Mouse (Mus musculus): Measurements from ENCODE around the gene Sergef. TPM values are rescaled to one million over a fixed set of nuclear protein-coding genes. Genes with fewer than 3 reads are reported as not detected.

Gene Sergef
- polyA plus RNA-seq, 2 experiments: 3.3 to 5.5 TPM

GRCm38 (mm10) chr7:46521794-46522193, 117.8 kb downstream of the Sergef start:
- H3K27me3 ChIP-seq (ENCODE audit: control insufficient read depth, insufficient read depth, low read length): no peaks in the 10 kb centered on the region
- no peaks in the 10 kb centered on the region for H3K9me3 ChIP-seq (ENCODE audit: control insufficient read depth, low read length)
- no peak overlapping the region for H3K9ac ChIP-seq (replicated peaks)
- H3K4me1 ChIP-seq (replicated peaks; ENCODE audit: control insufficient read depth in 2 of 2, insufficient read depth in 2 of 2, low read length in 1 of 2): no peaks in the 10 kb centered on the region
- WGBS (ENCODE audit: insufficient replicate concordance): 72% methylated on average over 17 of the region's 17 CpGs
- TF ChIP-seq CTCF (IDR thresholded peaks at IDR 0.05; ENCODE audit: low read depth): no peak
- TF ChIP-seq EP300 (IDR thresholded peaks at IDR 0.05; ENCODE audit: low read depth): no peak
- no peak overlapping the region for H3K27ac ChIP-seq
- H3K4me3 ChIP-seq (ENCODE audit: insufficient read depth in 1 of 2, low read depth in 2 of 2, low read length in 2 of 2): no peak overlapping the region
- H3K36me3 ChIP-seq (replicated peaks; ENCODE audit: control insufficient read depth, insufficient read depth, low read depth): no peaks in the 10 kb centered on the region
- H3K4me2 ChIP-seq (ENCODE audit: low read depth): no peak overlapping the region
- ATAC-seq (ENCODE audit: insufficient read depth) (no peak), DNase-seq (ENCODE audit: low read depth in 3 of 3, low spot score in 3 of 3) (no peak)

DNA sequence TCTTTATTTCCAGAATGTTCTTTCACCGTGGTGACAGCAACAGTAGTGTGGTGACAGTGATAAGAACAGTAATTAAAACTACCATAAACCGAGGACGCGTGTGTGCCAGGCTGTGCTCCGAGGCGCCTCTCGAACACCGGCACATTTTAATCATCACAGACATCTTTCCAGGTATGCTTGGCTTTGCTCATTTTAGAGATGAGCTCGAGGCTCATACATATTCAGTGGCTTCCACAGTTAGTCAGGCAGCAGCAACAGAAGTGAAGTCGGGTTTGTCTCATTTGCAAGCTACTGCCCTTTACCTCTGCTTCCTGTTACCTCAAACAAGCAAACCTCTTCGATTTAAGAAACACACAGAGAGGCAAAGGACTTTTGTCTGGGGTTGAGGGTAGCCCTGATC, 120.5 kb downstream of the Sergef start:
- Histone ChIP-seq H3K4me3 (ENCODE audit: insufficient read depth in 1 of 2, low read depth in 2 of 2, low read length in 2 of 2) (no peak overlapping the region), H3K27me3 (ENCODE audit: control insufficient read depth, insufficient read depth, low read length) (no peaks in the 10 kb centered on the region), H3K4me2 (ENCODE audit: low read depth) (no peak overlapping the region), H3K27ac (no peak overlapping the region), H3K9me3 (ENCODE audit: control insufficient read depth, low read length) (no peaks in the 10 kb centered on the region), H3K9ac (replicated peaks) (no peak overlapping the region), H3K36me3 (replicated peaks; ENCODE audit: control insufficient read depth, insufficient read depth, low read depth) (no peaks in the 10 kb centered on the region), H3K4me1 (replicated peaks; ENCODE audit: control insufficient read depth in 2 of 2, insufficient read depth in 2 of 2, low read length in 1 of 2) (no peaks in the 10 kb centered on the region)
- no peak for ATAC-seq (ENCODE audit: insufficient read depth)
- no peak for TF ChIP-seq CTCF (IDR thresholded peaks at IDR 0.05; ENCODE audit: low read depth)
- no peak for TF ChIP-seq EP300 (IDR thresholded peaks at IDR 0.05; ENCODE audit: low read depth)
- WGBS (ENCODE audit: insufficient replicate concordance): 60% methylated on average over 11 of the region's 11 CpGs
- DNase-seq (ENCODE audit: low read depth in 3 of 3, low spot score in 3 of 3): no peak

- Histone ChIP-seq H3K27ac (no peak overlapping the region), H3K27me3 (ENCODE audit: control insufficient read depth, insufficient read depth, low read length) (no peaks in the 10 kb centered on the region)
- ATAC-seq (ENCODE audit: insufficient read depth): no peak
Measured at GRCm38 (mm10) chr7:46517158-46517557, 122.4 kb downstream of the Sergef start.

DNA sequence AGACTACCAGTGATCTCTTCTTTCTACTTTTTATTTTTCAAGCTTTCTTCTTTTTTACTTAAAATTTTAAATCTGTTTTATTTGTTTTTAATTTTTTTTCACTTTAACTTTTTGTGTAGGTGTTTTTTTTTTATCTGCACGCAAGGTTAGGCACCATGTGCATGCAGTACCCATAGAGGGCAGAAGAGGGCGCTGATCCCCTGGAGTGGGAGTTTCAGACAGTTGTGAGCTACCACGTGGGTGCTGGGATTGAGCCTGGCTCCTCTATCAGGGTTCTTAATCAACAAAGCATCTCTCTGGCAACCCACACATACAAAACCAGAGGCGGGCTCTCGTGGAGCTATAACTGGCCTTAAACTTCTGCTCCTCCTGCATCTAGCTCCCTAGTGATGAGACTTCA, 123.6 kb downstream of the Sergef start:
- H3K27ac ChIP-seq: no peak overlapping the region
- H3K27me3 ChIP-seq (ENCODE audit: control insufficient read depth, insufficient read depth, low read length): no peaks in the 10 kb centered on the region
- no peak for ATAC-seq (ENCODE audit: insufficient read depth)
- H3K36me3 ChIP-seq (replicated peaks; ENCODE audit: control insufficient read depth, insufficient read depth, low read depth): no peaks in the 10 kb centered on the region
- DNase-seq (ENCODE audit: low read depth in 3 of 3, low spot score in 3 of 3): no peak
- no peak overlapping the region for H3K9ac ChIP-seq (replicated peaks)
- H3K4me3 ChIP-seq (ENCODE audit: insufficient read depth in 1 of 2, low read depth in 2 of 2, low read length in 2 of 2): no peak overlapping the region
- no peak overlapping the region for H3K4me2 ChIP-seq (ENCODE audit: low read depth)
- H3K9me3 ChIP-seq (ENCODE audit: control insufficient read depth, low read length): no peaks in the 10 kb centered on the region
- WGBS (ENCODE audit: insufficient replicate concordance): 67% methylated on average over 5 of the region's 5 CpGs
- TF ChIP-seq EP300 (IDR thresholded peaks at IDR 0.05; ENCODE audit: low read depth) (no peak), CTCF (IDR thresholded peaks at IDR 0.05; ENCODE audit: low read depth) (peak; percentile 58)
- no peaks in the 10 kb centered on the region for H3K4me1 ChIP-seq (replicated peaks; ENCODE audit: control insufficient read depth in 2 of 2, insufficient read depth in 2 of 2, low read length in 1 of 2)

More at GRCm38 (mm10) chr7:46517158-46517557, 122.4 kb downstream of the Sergef start:
- 35% methylated on average over 5 of the region's 5 CpGs for WGBS (ENCODE audit: insufficient replicate concordance)
- Histone ChIP-seq H3K4me1 (replicated peaks; ENCODE audit: control insufficient read depth in 2 of 2, insufficient read depth in 2 of 2, low read length in 1 of 2) (no peaks in the 10 kb centered on the region), H3K36me3 (replicated peaks; ENCODE audit: control insufficient read depth, insufficient read depth, low read depth) (no peaks in the 10 kb centered on the region), H3K9me3 (ENCODE audit: control insufficient read depth, low read length) (no peaks in the 10 kb centered on the region), H3K4me3 (ENCODE audit: insufficient read depth in 1 of 2, low read depth in 2 of 2, low read length in 2 of 2) (no peak overlapping the region), H3K4me2 (ENCODE audit: low read depth) (no peak overlapping the region), H3K9ac (replicated peaks) (no peak overlapping the region)
- TF ChIP-seq CTCF (IDR thresholded peaks at IDR 0.05; ENCODE audit: low read depth) (no peak), EP300 (IDR thresholded peaks at IDR 0.05; ENCODE audit: low read depth) (no peak)
- DNase-seq (ENCODE audit: low read depth in 3 of 3, low spot score in 3 of 3): no peak

- Histone ChIP-seq H3K4me2 (ENCODE audit: low read depth) (no peak overlapping the region), H3K27ac (no peak overlapping the region), H3K27me3 (ENCODE audit: control insufficient read depth, insufficient read depth, low read length) (no peaks in the 10 kb centered on the region), H3K36me3 (replicated peaks; ENCODE audit: control insufficient read depth, insufficient read depth, low read depth) (no peaks in the 10 kb centered on the region), H3K9ac (replicated peaks) (no peak overlapping the region), H3K9me3 (ENCODE audit: control insufficient read depth, low read length) (no peaks in the 10 kb centered on the region), H3K4me3 (ENCODE audit: insufficient read depth in 1 of 2, low read depth in 2 of 2, low read length in 2 of 2) (no peak overlapping the region), H3K4me1 (replicated peaks; ENCODE audit: control insufficient read depth in 2 of 2, insufficient read depth in 2 of 2, low read length in 1 of 2) (no peaks in the 10 kb centered on the region)
- TF ChIP-seq CTCF (IDR thresholded peaks at IDR 0.05; ENCODE audit: low read depth) (no peak), EP300 (IDR thresholded peaks at IDR 0.05; ENCODE audit: low read depth) (no peak)
- no peak for DNase-seq (ENCODE audit: low read depth in 3 of 3, low spot score in 3 of 3)
- 71% methylated on average over 8 of the region's 8 CpGs for WGBS (ENCODE audit: insufficient replicate concordance)
- no peak for ATAC-seq (ENCODE audit: insufficient read depth)
Measured at GRCm38 (mm10) chr7:46514981-46515380, 124.6 kb downstream of the Sergef start.

All from liver, embryonic 14.5 days (tissue).